Mouse (Mus musculus) inflammation-experienced regulatory T-cells, adult 16 weeks (primary cell): ENCODE measurements around the gene Atg16l1. TPM values are rescaled to one million over a fixed set of nuclear protein-coding genes. Genes with fewer than 3 reads are reported as not detected.

Experiments used
- polyA plus RNA-seq: library from polyadenylated mRNA; unstranded; fragments of 100-300 nt; shearing (Covaris generic); gene quantifications from one replicate; pipeline ENCODE4 v1.2.1, GENCODE M21; 2017

Gene Atg16l1
- polyA plus RNA-seq: 39.6 TPM

DNA sequence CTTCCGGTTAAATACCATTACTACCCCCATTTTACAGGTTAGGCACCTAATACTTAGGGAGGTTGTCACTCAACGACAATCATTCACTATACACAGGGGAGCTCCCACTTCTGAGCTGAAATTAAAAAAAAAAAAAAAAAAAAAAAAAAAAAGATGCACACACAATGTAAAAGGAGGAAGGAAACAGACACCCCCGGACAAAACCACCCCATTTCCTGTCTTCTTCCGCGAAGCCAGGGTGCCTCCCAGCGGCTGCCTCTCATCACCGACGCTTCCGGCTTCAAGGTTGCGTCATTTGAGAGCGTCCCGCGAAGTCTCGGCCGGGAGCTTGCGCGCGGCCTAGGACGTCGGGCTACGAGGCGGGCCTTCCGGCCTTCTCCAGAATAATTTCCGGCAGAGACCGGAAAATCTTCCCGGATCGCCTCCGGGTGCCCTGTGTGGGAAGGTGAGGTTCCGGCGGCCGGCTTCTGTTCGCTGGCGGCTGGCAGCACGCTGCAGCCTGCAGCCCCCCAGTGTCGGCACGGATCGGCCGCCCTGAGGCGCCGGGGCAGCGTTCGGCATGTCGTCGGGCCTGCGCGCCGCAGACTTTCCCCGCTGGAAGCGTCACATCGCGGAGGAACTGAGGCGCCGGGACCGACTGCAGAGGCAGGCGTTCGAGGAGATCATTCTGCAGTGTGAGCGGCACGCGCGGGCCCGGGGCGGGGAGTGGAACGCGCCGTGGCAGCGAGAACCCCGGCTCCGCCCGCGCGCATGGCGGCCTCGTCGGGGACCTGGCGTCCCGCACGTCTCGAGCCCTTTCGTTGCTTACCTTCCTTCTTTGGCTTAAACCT is at the start of gene Atg16l1:
Gene Atg16l1 (plus strand): TSS at position 230 of the 830 bp plus-strand sequence.

DNA sequence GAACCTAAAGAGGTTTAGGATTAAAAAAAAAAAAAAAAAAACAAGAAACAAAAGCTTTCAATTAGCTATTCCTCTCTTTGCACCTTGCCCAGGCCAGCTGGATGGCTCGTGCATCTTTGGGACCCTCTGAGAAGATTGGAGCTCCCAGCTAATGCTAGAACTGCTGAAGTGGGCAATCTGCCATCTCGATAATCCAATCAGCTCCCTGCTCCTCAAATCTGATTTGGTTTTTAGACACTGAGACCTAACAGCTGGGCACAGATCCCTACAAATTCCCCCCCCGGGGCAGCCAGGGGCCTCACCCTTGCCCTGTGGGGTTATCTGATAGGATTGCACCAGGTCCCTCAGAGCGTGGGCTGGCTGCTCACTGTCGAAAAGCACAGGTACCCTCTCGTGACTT is 47.9 kb downstream of the Atg16l1 start, which contains the start of gene Sag:
Gene Sag (plus strand): TSS at position 105 of the 400 bp plus-strand sequence.

Other genes with a start within 250 kb of the Atg16l1 start
- not detected for gene Neu2, start 246.0 kb upstream of the Atg16l1 start, polyA plus RNA-seq
- gene Ngef, start 182.0 kb upstream of the Atg16l1 start, polyA plus RNA-seq: not detected
- gene Inpp5d, start 135.6 kb upstream of the Atg16l1 start, polyA plus RNA-seq: 255 TPM
- 4.3 TPM for gene Sag, start 47.8 kb downstream of the Atg16l1 start, polyA plus RNA-seq
- 61.9 TPM for gene Dgkd, start 97.4 kb downstream of the Atg16l1 start, polyA plus RNA-seq